Mouse (Mus musculus) activated CD4-positive, CD25-positive, alpha-beta regulatory T cell (primary cell): ENCODE measurements around the gene Rps8. TPM values are rescaled to one million over a fixed set of nuclear protein-coding genes. Genes with fewer than 3 reads are reported as not detected.

Experiments used
- polyA plus RNA-seq, 2 experiments: library from polyadenylated mRNA; unstranded; fragments of 100-300 nt; shearing (Covaris generic); gene quantifications; one replicate each; pipeline ENCODE4 v1.2.1; 2017

Gene Rps8
- polyA plus RNA-seq, result 100 to 1,000 TPM; 408 to 760 TPM

GRCm38 (mm10) chr4:117155792-117156355 is at the start of gene Rps8:
TSS of gene Rps8 (minus strand) at chr4:117156243.

DNA sequence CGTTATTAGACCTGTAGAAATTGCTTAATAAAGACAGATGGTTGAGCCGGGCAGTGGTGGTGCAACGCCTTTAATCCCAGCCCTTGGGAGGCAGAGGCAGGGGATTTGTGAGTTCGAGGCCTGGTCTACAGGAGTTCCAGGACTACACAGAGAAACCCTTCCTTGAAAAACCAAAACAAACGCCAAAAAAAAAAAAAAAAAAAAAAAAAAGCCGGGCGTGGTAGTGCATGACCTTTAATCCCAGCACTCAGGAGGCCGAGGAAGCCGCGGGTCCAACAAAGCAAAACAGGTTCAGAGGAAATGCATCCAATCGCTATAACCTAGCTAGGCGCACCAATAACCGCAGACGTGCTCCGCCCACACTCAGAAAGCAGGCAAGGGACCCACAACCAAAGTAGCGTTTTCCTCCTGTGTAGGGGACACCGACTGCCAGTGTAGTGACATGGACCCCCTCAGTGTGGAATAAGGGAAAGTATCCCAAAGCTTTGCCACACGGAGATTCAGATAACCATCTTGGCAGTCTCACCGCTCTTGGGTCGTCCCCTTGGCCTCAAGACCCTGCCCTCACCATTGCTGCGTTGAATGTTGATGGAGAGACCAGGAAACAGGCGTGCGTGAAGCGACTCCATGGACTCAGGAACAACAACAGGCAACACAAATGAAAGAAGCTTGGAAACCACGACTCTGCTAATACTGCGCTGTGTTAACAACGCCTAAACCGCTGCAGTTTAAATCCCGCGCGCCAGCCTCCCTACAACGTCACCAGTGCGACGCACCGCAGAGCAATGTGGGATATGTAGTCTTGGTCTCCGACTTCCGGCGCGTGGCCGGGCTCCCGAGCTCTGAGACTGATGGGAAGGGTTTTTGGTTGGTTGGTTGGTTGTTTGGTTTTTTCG is 26.1 kb upstream of the Rps8 start, which contains the start of gene Kif2c:
TSS of gene Kif2c (minus strand) at position 777 of the 896 bp plus-strand sequence.

GRCm38 (mm10) chr4:117133817-117134600 is 22.0 kb downstream of the Rps8 start, which contains the start of gene Plk3:
TSS of gene Plk3 (minus strand) at chr4:117133963.

DNA sequence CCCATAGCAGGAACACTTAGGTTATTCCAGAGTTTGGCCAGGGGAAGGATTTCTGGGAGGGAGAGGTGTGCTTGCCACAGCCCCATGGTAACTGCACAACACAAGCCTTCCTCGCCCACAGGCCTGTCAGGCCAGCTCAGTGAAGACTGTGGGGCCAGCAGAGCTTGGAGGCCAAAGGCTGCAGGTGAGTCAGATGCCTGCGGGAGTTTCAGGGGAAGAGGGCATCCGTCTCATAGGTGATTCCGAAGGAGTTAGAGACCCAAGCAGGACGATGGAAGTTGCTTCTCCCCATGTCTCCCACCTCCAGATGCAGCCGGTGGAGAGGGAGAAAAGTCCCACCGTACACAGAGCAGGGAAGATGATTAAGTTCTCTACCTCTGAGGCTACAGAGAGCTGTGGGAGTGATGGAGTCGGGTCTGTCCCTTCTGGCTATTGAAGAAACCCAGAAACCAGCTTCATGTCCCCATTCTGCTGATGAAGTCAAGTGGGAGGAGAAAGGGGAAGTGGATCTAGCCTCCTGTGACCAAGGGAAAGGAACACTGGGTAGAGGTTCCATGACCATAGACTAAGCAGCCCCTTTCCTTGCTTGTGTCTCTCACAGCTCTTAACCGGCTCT is 29.3 kb downstream of the Rps8 start, which contains the start of gene Tctex1d4:
TSS of gene Tctex1d4 (plus strand) at position 120 of the 616 bp plus-strand sequence.

DNA sequence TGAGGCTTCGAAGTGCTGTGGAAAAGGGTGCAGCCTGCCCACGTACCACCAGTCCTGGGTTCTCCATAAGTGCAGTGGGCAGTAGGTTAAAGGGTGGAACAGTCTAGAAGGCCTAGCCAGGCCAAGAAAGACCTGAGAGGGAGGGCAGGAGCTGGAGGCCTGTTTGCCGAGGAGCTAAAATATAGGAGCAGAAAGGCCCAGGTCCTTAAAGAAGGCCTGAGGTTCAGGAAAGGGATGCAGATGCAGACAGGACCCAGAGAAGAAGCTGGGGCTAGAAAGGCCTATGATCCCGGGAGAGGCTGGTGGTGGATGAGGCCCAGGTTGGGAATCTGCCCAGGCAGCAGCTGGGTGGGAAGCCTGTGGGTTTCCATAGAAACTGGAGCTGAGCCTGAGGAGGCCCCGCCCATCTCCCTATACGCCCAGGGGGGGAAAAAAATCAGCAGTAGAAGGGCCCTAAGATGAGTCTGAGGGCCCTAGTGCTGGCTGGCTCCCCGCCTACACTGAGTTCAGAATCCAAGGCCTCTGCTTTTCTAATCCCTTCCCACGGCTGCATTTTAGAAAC is 30.6 kb downstream of the Rps8 start, which contains the start of gene Btbd19:
TSS of gene Btbd19 (minus strand) at position 378 of the 562 bp plus-strand sequence.

Other genes with a start within 250 kb of the Rps8 start
- 100 to 1,000 TPM in 1 of 2 experiments, 10 to 100 TPM in 1; 96.6 to 135 TPM for gene Urod, start 161.8 kb downstream of the Rps8 start, polyA plus RNA-seq
- gene Hectd3, start 160.9 kb downstream of the Rps8 start, polyA plus RNA-seq, result 10 to 100 TPM; 30.4 to 36.9 TPM
- 10 to 100 TPM; 21.8 to 30.6 TPM for gene Eif2b3, start 136.8 kb downstream of the Rps8 start, polyA plus RNA-seq
- gene Ptch2, start 60.2 kb downstream of the Rps8 start, polyA plus RNA-seq, result under 1 TPM; 0.10 to 0.16 TPM
- 10 to 100 TPM; 44.3 to 51.7 TPM for gene Btbd19, start 30.5 kb downstream of the Rps8 start, polyA plus RNA-seq
- gene Tctex1d4, start 29.4 kb downstream of the Rps8 start, polyA plus RNA-seq, result 1 to 10 TPM; 1.8 to 3.0 TPM
- 10 to 100 TPM; 45.2 to 80.3 TPM for gene Plk3, start 22.3 kb downstream of the Rps8 start, polyA plus RNA-seq
- 1 to 10 TPM; 5.5 to 7.0 TPM for gene Kif2c, start 26.4 kb upstream of the Rps8 start, polyA plus RNA-seq
- under 1 TPM; 0.32 to 0.38 TPM for gene Tmem53, start 95.7 kb upstream of the Rps8 start, polyA plus RNA-seq
- not detected for gene Armh1, start 95.9 kb upstream of the Rps8 start, polyA plus RNA-seq